Mouse (Mus musculus) myocyte (in vitro differentiated cells): ENCODE data around the gene Wbp4.

Experiments used
- CEBPB ChIP-seq: IDR thresholded peaks from 2 replicates; pipeline ENCODE4 v1.6.1; 2011; ENCODE audit warnings: mild to moderate bottlenecking, moderate library complexity; ENCODE audit not compliant: poor library complexity, insufficient read depth, severe bottlenecking
- E2F4 ChIP-seq: IDR thresholded peaks from one replicate; pipeline ENCODE4 v1.6.1; 2011; ENCODE audit warnings: mild to moderate bottlenecking, control low read depth, moderate library complexity; ENCODE audit not compliant: insufficient read depth
- MAX ChIP-seq: IDR thresholded peaks from one replicate; pipeline ENCODE4 v1.6.1; 2011; ENCODE audit warnings: low read depth, mild to moderate bottlenecking, control low read depth
- MYOD1 ChIP-seq, 3 experiments: IDR thresholded peaks; one replicate each; pipeline ENCODE4 v1.6.1; 2011; ENCODE audit warnings: control low read depth in 2 of 3, low read depth in 2 of 3, mild to moderate bottlenecking in 2 of 3, moderate library complexity in 1 of 3; ENCODE audit not compliant: insufficient read length in 2 of 3, control insufficient read depth in 1 of 3
- MYOG ChIP-seq, 3 experiments: IDR thresholded peaks; one replicate each; pipeline ENCODE4 v1.6.1; 2011; ENCODE audit warnings: control low read depth in 2 of 3, low read depth in 2 of 3, mild to moderate bottlenecking in 2 of 3; ENCODE audit not compliant: insufficient read length in 2 of 3, control insufficient read depth in 1 of 3, insufficient read depth in 1 of 3
- POLR2A ChIP-seq: IDR thresholded peaks from one replicate; pipeline ENCODE4 v1.6.1; 2011; ENCODE audit warnings: low read depth, mild to moderate bottlenecking, control low read depth, moderate library complexity; ENCODE audit not compliant: insufficient read length
- POLR2AphosphoS2 ChIP-seq: IDR thresholded peaks from one replicate; pipeline ENCODE4 v1.6.1; 2011; ENCODE audit warnings: low read depth, control low read depth; ENCODE audit not compliant: insufficient read length
- REST ChIP-seq: IDR thresholded peaks from one replicate; pipeline ENCODE4 v1.6.1; 2011; ENCODE audit warnings: mild to moderate bottlenecking, control low read depth, moderate library complexity; ENCODE audit not compliant: insufficient read depth, insufficient read length
- SRF ChIP-seq: IDR thresholded peaks from one replicate; pipeline ENCODE4 v1.6.1; 2011; ENCODE audit warnings: low read depth; ENCODE audit not compliant: control insufficient read depth, insufficient read length
- TCF12 ChIP-seq: IDR thresholded peaks from one replicate; pipeline ENCODE4 v1.6.1; 2011; ENCODE audit warnings: mild to moderate bottlenecking, control low read depth; ENCODE audit not compliant: poor library complexity, insufficient read depth, severe bottlenecking
- TCF3 ChIP-seq: IDR thresholded peaks from one replicate; pipeline ENCODE4 v1.6.1; 2011; ENCODE audit warnings: low read depth, control low read depth; ENCODE audit not compliant: insufficient read length
- USF1 ChIP-seq: IDR thresholded peaks from one replicate; pipeline ENCODE4 v1.6.1; 2011; ENCODE audit warnings: low read depth, mild to moderate bottlenecking, control low read depth, moderate library complexity

DNA sequence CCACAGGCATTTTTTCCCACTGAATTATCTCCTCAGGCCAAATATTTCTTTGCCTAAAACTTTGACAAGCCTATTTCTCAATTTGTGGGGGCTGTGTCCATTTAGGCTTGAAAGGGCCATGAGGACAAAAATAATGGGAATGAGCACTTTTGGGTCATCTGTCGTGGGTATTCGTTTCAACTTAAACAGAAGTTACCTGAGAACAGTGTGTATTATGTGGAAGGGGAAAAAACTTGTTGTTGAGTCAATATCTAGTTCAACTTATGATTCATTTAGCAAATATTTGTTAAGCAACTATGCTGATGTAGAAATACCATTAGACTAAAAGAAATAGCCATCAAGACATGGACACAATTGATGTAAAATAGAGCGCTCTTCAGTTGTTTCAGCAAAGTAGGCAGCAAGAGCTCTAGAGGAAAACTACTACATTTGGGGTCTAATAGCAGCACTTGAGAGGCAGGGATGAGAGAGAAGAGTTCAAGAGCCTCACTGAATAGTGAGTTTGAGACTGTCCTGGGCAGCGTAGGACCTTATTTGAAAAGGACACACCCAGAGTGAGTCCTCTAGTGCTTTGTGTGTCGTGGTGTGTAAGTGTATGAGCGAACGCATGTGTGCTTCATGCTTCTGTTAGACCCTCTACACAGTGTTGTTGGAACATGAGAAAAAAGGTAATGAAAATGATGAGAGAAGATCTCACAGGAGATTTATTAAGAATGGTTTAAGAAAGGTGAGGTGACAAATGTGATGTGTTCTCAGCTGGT lies 23.1 kb upstream of the Wbp4 start:
- TF ChIP-seq POLR2A (no peak), E2F4 (no peak), MAX (no peak), POLR2AphosphoS2 (no peak), USF1 (no peak), MYOG (IDR thresholded peaks at IDR 0.05; ENCODE audit: control insufficient read depth in 1 of 3, insufficient read depth in 1 of 3, insufficient read length in 2 of 3, low read depth in 2 of 3) (no peak), TCF3 (no peak), SRF (no peak), CEBPB (no peak), TCF12 (no peak), REST (no peak), MYOD1 (IDR thresholded peaks at IDR 0.05; ENCODE audit: control insufficient read depth in 1 of 3, insufficient read length in 2 of 3, low read depth in 2 of 3) (no peak)
